Mouse (Mus musculus) gastrocnemius, postnatal 4 days (tissue): ENCODE measurements at regions not wholly inside any gene's neighbourhood (a gene's known extent, or its start where the extent isn't known, plus 50 kb on each side); places are given as distances from the start of the nearest gene placed in this dataset.

ENCODE experiments used
- DNase-seq, 2 experiments: peaks; one replicate each; pipeline ENCODE4 v3.0.0; 2021 to 2022; ENCODE audit warnings: low spot score in 2 of 2, mixed read lengths in 2 of 2

- DNase-seq, result no peak
Observed at GRCm38 (mm10) chr12:32637400-32638100, 181.8 kb upstream of the Nampt start.

- no peak for DNase-seq
Observed at GRCm38 (mm10) chr12:32640591-32640990, 178.8 kb upstream of the Nampt start.

- DNase-seq, result no peak
Observed at GRCm38 (mm10) chr12:32642493-32642892, 176.9 kb upstream of the Nampt start.

GRCm38 (mm10) chr12:32653096-32653495, 166.2 kb upstream of the Nampt start:
- DNase-seq, result no peak

- DNase-seq, result no peak
Observed at GRCm38 (mm10) chr12:32656194-32656593, 163.2 kb upstream of the Nampt start.

GRCm38 (mm10) chr12:32661782-32662413, 157.4 kb upstream of the Nampt start:
- DNase-seq, result no peak

GRCm38 (mm10) chr12:32666040-32666439, 153.3 kb upstream of the Nampt start:
- DNase-seq, result no peak

GRCm38 (mm10) chr12:32677908-32678307, 141.4 kb upstream of the Nampt start:
- DNase-seq, result no peak

GRCm38 (mm10) chr12:32678756-32679155, 140.6 kb upstream of the Nampt start:
- DNase-seq, result no peak

GRCm38 (mm10) chr12:32681910-32682309, 137.4 kb upstream of the Nampt start:
- no peak for DNase-seq

- DNase-seq, result no peak
Observed at GRCm38 (mm10) chr12:32683375-32683774, 136.0 kb upstream of the Nampt start.

GRCm38 (mm10) chr12:32685788-32686385, 133.5 kb upstream of the Nampt start:
- no peak for DNase-seq

- no peak for DNase-seq
Observed at GRCm38 (mm10) chr12:32689361-32689760, 130.0 kb upstream of the Nampt start.

GRCm38 (mm10) chr12:32690096-32690495, 129.2 kb upstream of the Nampt start:
- no peak for DNase-seq

GRCm38 (mm10) chr12:32692081-32692819, 127.1 kb upstream of the Nampt start:
- DNase-seq, result peak in 1 of 2 experiments; percentile 14

- no peak for DNase-seq
Observed at GRCm38 (mm10) chr12:32692962-32693361, 126.4 kb upstream of the Nampt start.

GRCm38 (mm10) chr12:32693678-32694077, 125.7 kb upstream of the Nampt start:
- no peak for DNase-seq

- DNase-seq, result no peak
Observed at GRCm38 (mm10) chr12:32696832-32697231, 122.5 kb upstream of the Nampt start.

GRCm38 (mm10) chr12:32709188-32709587, 110.2 kb upstream of the Nampt start:
- DNase-seq, result no peak

- DNase-seq, result peak in 1 of 2 experiments; percentile 54
Observed at GRCm38 (mm10) chr12:32717129-32717921, 102.0 kb upstream of the Nampt start.

- DNase-seq, result no peak
Observed at GRCm38 (mm10) chr12:32719203-32719602, 100.1 kb upstream of the Nampt start.
